Mouse (Mus musculus) heart, embryonic 15.5 days (tissue): ENCODE measurements at regions not wholly inside any gene's neighbourhood (a gene's known extent, or its start where the extent isn't known, plus 50 kb on each side); places are given as distances from the start of the nearest gene placed in this dataset.

Experiments
- ATAC-seq: fragments of 200-750 bp; cut with Nextera tagmentation; replicated peaks from 2 replicates; pipeline ENCODE4 v1.8.0; 2017; ENCODE audit warnings: low read depth, moderate TSS enrichment; ENCODE audit not compliant: insufficient number of reproducible peaks, insufficient read depth, low FRiP score
- H3K27ac ChIP-seq: fragments of 300-500 bp; sonication (generic); 2 replicates; pipeline ENCODE4 v1.5.1; 2015; ENCODE audit warnings: mild to moderate bottlenecking, inconsistent platforms
- H3K27me3 ChIP-seq: fragments of 300-500 bp; sonication (generic); 2 replicates; pipeline ENCODE4 v1.6.1; 2015; ENCODE audit warnings: inconsistent platforms
- H3K36me3 ChIP-seq: fragments of 300-500 bp; sonication (generic); 2 replicates; pipeline ENCODE4 v1.6.1; 2015; ENCODE audit warnings: mild to moderate bottlenecking, inconsistent platforms
- H3K4me1 ChIP-seq: fragments of 300-500 bp; sonication (generic); replicated peaks from 2 replicates; pipeline ENCODE4 v1.6.1; 2015; ENCODE audit warnings: inconsistent platforms
- H3K4me2 ChIP-seq: fragments of 300-500 bp; sonication (generic); 2 replicates; pipeline ENCODE4 v1.6.1; 2015; ENCODE audit warnings: inconsistent platforms, mild to moderate bottlenecking, moderate library complexity
- H3K4me3 ChIP-seq: fragments of 300-500 bp; sonication (generic); 2 replicates; pipeline ENCODE4 v1.5.1; 2015; ENCODE audit warnings: mild to moderate bottlenecking, inconsistent platforms
- H3K9ac ChIP-seq: fragments of 300-500 bp; sonication (generic); 2 replicates; pipeline ENCODE4 v1.6.1; 2015; ENCODE audit warnings: mild to moderate bottlenecking, inconsistent platforms
- H3K9me3 ChIP-seq: fragments of 300-500 bp; sonication (generic); replicated peaks from 2 replicates; pipeline ENCODE4 v1.6.1; 2016; ENCODE audit warnings: inconsistent platforms
- WGBS: fragments of 180-500 bp; shearing (Covaris S2); methylation state at CpG from one replicate; pipeline ENCODE4 v1.1.7; 2015; ENCODE audit warnings: mixed read lengths; 5-methylcytosine and 5-hydroxymethylcytosine counted together

- Histone ChIP-seq H3K9ac (no peak overlapping the region), H3K4me1 (peaks cover 10% of the 10 kb centered on the region), H3K4me2 (no peak overlapping the region), H3K4me3 (no peak overlapping the region), H3K36me3 (no peaks in the 10 kb centered on the region), H3K27me3 (no peaks in the 10 kb centered on the region), H3K27ac (no peak overlapping the region), H3K9me3 (no peaks in the 10 kb centered on the region)
- WGBS, result 89% methylated on average over 3 of the region's 3 CpGs
- no peak for ATAC-seq
Observed at GRCm38 (mm10) chrX:70820518-70820917, 229.5 kb upstream of the Mamld1 start.

GRCm38 (mm10) chrX:70817771-70818170 lies 232.3 kb upstream of the Mamld1 start:
- WGBS, result 28% methylated on average over 1 of the region's 1 CpGs
- no peak overlapping the region for H3K4me2 ChIP-seq
- peak; percentile 85 for ATAC-seq
- H3K27me3 ChIP-seq, result no peaks in the 10 kb centered on the region
- H3K4me3 ChIP-seq, result no peak overlapping the region
- H3K9me3 ChIP-seq, result no peaks in the 10 kb centered on the region
- no peaks in the 10 kb centered on the region for H3K36me3 ChIP-seq
- peaks cover 10% of the 10 kb centered on the region for H3K4me1 ChIP-seq
- no peak overlapping the region for H3K9ac ChIP-seq
- peak overlapping the region; percentile 61 for H3K27ac ChIP-seq

- H3K36me3 ChIP-seq, result no peaks in the 10 kb centered on the region
- peaks cover 10% of the 10 kb centered on the region for H3K4me1 ChIP-seq
- H3K4me2 ChIP-seq, result no peak overlapping the region
- no peaks in the 10 kb centered on the region for H3K27me3 ChIP-seq
- H3K27ac ChIP-seq, result peak overlapping the region; percentile 61; the same call in 1 of the 2 replicates
- H3K9me3 ChIP-seq, result no peaks in the 10 kb centered on the region
- ATAC-seq, result no peak
- WGBS, result 59% methylated on average over 3 of the region's 3 CpGs
- H3K9ac ChIP-seq, result no peak overlapping the region
- H3K4me3 ChIP-seq, result no peak overlapping the region
Observed at GRCm38 (mm10) chrX:70816662-70817061, 233.4 kb upstream of the Mamld1 start.

- 50% methylated on average over 3 of the region's 3 CpGs for WGBS
- no peak overlapping the region for H3K4me3 ChIP-seq
Observed at GRCm38 (mm10) chrX:70791796-70792195, 258.3 kb upstream of the Mamld1 start.

GRCm38 (mm10) chrX:70762862-70763261 lies 285.9 kb upstream of the Tmem185a start:
- 40% methylated on average over 1 of the region's 1 CpGs for WGBS
- Histone ChIP-seq H3K9me3 (no peaks in the 10 kb centered on the region), H3K4me2 (no peak overlapping the region), H3K4me3 (no peak overlapping the region), H3K27ac (no peak overlapping the region), H3K36me3 (no peaks in the 10 kb centered on the region), H3K4me1 (no peaks in the 10 kb centered on the region), H3K27me3 (no peaks in the 10 kb centered on the region), H3K9ac (no peak overlapping the region)
- ATAC-seq, result no peak

More at GRCm38 (mm10) chrX:70791796-70792195, 258.3 kb upstream of the Mamld1 start:
- Histone ChIP-seq H3K36me3 (no peaks in the 10 kb centered on the region), H3K9me3 (no peaks in the 10 kb centered on the region), H3K27me3 (no peaks in the 10 kb centered on the region), H3K4me1 (no peaks in the 10 kb centered on the region), H3K4me2 (no peak overlapping the region), H3K9ac (no peak overlapping the region), H3K27ac (no peak overlapping the region)
- no peak for ATAC-seq

- 63% methylated on average over 5 of the region's 5 CpGs for WGBS
Observed at GRCm38 (mm10) chrX:70713004-70713604, 236.1 kb upstream of the Tmem185a start.

GRCm38 (mm10) chrX:70682194-70682593 lies 205.2 kb upstream of the Tmem185a start:
- Histone ChIP-seq H3K9ac (no peak overlapping the region), H3K27me3 (no peaks in the 10 kb centered on the region), H3K9me3 (no peaks in the 10 kb centered on the region), H3K4me1 (no peaks in the 10 kb centered on the region), H3K27ac (no peak overlapping the region), H3K36me3 (no peaks in the 10 kb centered on the region), H3K4me2 (no peak overlapping the region), H3K4me3 (no peak overlapping the region)
- 69% methylated on average over 3 of the region's 3 CpGs for WGBS
- no peak for ATAC-seq

More at GRCm38 (mm10) chrX:70713004-70713604, 236.1 kb upstream of the Tmem185a start:
- Histone ChIP-seq H3K9me3 (no peaks in the 10 kb centered on the region), H3K27ac (no peak overlapping the region), H3K27me3 (no peaks in the 10 kb centered on the region), H3K4me3 (no peak overlapping the region), H3K4me1 (no peaks in the 10 kb centered on the region), H3K9ac (no peak overlapping the region), H3K4me2 (no peak overlapping the region), H3K36me3 (no peaks in the 10 kb centered on the region)
- no peak for ATAC-seq

- H3K27me3 ChIP-seq, result no peaks in the 10 kb centered on the region
- no peak overlapping the region for H3K9ac ChIP-seq
- no peaks in the 10 kb centered on the region for H3K4me1 ChIP-seq
- H3K4me2 ChIP-seq, result no peak overlapping the region
- no peak overlapping the region for H3K4me3 ChIP-seq
- 78% methylated on average over 3 of the region's 3 CpGs for whole genome bisulfite sequencing
- no peaks in the 10 kb centered on the region for H3K36me3 ChIP-seq
- H3K9me3 ChIP-seq, result no peaks in the 10 kb centered on the region
- no peak overlapping the region for H3K27ac ChIP-seq
- no peak for ATAC-seq
Observed at GRCm38 (mm10) chrX:70667092-70667491, 190.1 kb upstream of the Tmem185a start.
